Mouse (Mus musculus) liver, postnatal 0 days (tissue): Measurements from ENCODE around the gene Man1c1.

Experiments
- CTCF ChIP-seq: sonication (generic); IDR thresholded peaks from 2 replicates; pipeline ENCODE4 v1.5.1; 2016; ENCODE audit warnings: antibody characterized with exemption, low read depth
- EP300 ChIP-seq: IDR thresholded peaks from 2 replicates; pipeline ENCODE4 v1.6.1; 2016; ENCODE audit warnings: antibody characterized with exemption, low read depth, mild to moderate bottlenecking

DNA sequence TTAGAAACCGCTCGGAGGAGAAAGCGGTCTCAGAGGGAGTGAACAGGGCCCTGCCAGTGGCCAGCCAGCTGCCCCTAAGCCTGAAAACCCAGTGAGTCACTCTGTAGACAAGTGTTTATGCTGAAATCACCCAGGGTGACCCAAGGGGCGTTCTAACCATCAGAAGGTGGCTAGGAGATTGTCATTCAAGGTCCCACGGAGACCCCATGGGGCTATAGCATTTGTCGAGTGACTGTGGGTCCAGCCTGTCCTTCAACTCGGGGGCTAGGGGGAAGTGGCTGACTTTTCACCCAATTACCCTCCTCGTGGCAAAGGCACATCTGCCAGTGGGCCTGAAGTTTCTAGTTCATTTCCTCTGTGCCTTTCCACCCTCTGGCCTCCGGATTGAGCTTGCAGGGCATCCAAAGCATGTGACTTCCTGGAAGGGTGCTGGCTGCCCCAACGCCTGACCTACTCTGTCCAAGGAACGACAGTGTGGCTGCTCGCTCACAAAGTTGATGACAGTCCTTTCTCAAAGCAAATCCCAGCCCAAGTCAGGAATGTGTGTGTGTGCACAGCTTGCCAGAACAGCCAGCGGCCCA, 71.9 kb downstream of the Man1c1 start:
- TF ChIP-seq CTCF (no peak), EP300 (0 out of 2 replicates have a peak, but pooled peaks have one; percentile 28)
